Mouse (Mus musculus) liver, embryonic 12.5 days (tissue): ENCODE measurements at regions not wholly inside any gene's neighbourhood (a gene's known extent, or its start where the extent isn't known, plus 50 kb on each side); places are given as distances from the start of the nearest gene placed in this dataset.
"Not testable (repeated sequence)": the region's sequence is repeated elsewhere in the genome, so short reads cannot be mapped to it uniquely, and the experiment has no call there.

ENCODE experiments used
- ATAC-seq: fragments of 200-750 bp; cut with Nextera tagmentation; 2 replicates; pipeline ENCODE4 v1.8.0; 2017; ENCODE audit warnings: moderate number of reproducible peaks, mild to moderate bottlenecking, moderate library complexity
- H3K27ac ChIP-seq: fragments of 300-500 bp; sonication (generic); 2 replicates; pipeline ENCODE4 v1.5.1; 2016; ENCODE audit warnings: mild to moderate bottlenecking
- H3K27me3 ChIP-seq: fragments of 300-500 bp; sonication (generic); replicated peaks from 2 replicates; pipeline ENCODE4 v1.6.1; 2016; ENCODE audit warnings: mild to moderate bottlenecking, moderate library complexity
- H3K36me3 ChIP-seq: fragments of 300-500 bp; sonication (generic); 2 replicates; pipeline ENCODE4 v1.6.1; 2016; ENCODE audit warnings: mild to moderate bottlenecking, moderate library complexity
- H3K4me1 ChIP-seq: fragments of 300-500 bp; sonication (generic); 2 replicates; pipeline ENCODE4 v1.6.1; 2016
- H3K4me2 ChIP-seq: fragments of 300-500 bp; sonication (generic); 2 replicates; pipeline ENCODE4 v1.6.1; 2016; ENCODE audit warnings: mild to moderate bottlenecking, moderate library complexity
- H3K4me3 ChIP-seq: fragments of 300-500 bp; sonication (generic); 2 replicates; pipeline ENCODE4 v1.5.1; 2016; ENCODE audit warnings: mild to moderate bottlenecking, moderate library complexity
- H3K9ac ChIP-seq: fragments of 300-500 bp; sonication (generic); 2 replicates; pipeline ENCODE4 v1.6.1; 2016; ENCODE audit warnings: mild to moderate bottlenecking, moderate library complexity
- H3K9me3 ChIP-seq: fragments of 300-500 bp; sonication (generic); replicated peaks from 2 replicates; pipeline ENCODE4 v1.6.1; 2016; ENCODE audit warnings: mild to moderate bottlenecking, moderate library complexity
- WGBS: fragments of 180-500 bp; shearing (Covaris S2); methylation state at CpG from one replicate; pipeline ENCODE4 v1.1.7; 2016; ENCODE audit not compliant: insufficient replicate concordance; 5-methylcytosine and 5-hydroxymethylcytosine counted together

DNA sequence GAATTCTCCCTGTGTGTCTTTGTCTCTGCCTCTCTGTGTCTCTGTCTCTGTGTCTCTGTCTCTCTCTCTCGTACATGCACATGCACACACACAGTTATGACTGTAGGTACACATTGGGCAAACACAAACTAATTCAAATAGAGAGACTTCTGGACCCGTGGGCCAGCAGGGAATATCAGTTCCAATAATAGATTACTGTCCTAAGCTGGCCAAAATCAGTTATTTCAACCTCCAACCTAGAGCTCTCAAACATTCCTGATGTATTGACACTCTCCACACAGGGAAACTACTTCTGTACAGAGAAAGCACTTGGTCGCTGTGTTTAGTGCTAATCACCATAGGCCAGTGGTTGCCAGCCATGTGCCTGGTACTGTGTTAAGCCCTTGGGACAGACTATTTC, 203.7 kb upstream of the Nectin1 start:
- no peaks in the 10 kb centered on the region for H3K4me1 ChIP-seq
- 51% methylated on average over 3 of the region's 3 CpGs for WGBS
- no peaks in the 10 kb centered on the region for H3K9me3 ChIP-seq
- ATAC-seq, result no peak
- H3K4me2 ChIP-seq, result no peak overlapping the region
- H3K9ac ChIP-seq, result no peak overlapping the region
- H3K27ac ChIP-seq, result no peak overlapping the region
- 0 out of 2 replicates have a peak, but pooled peaks cover 3% of the 10 kb centered on the region for H3K27me3 ChIP-seq
- H3K36me3 ChIP-seq, result no peaks in the 10 kb centered on the region
- no peak overlapping the region for H3K4me3 ChIP-seq

DNA sequence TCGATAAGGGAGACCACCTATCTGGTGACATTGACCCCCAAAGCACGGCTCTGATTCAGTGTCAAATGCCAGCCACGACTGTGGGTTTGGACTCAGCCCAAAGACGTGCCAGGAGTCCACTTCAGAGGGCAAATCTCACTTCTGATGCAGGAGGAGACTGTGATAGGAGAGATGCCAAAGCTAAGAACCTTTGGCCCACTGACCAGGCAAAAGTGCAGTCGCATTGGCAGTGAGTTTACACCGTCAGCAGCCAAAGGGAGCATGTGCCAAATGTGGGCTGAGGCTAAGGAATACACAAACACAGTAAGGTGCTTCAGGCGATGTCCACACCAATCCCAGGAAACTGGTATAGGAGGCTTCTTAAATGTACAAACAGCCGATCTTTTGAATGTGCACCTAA, 202.6 kb upstream of the Nectin1 start:
- no peak overlapping the region for H3K27ac ChIP-seq
- no peak for ATAC-seq
- H3K27me3 ChIP-seq, result 0 out of 2 replicates have a peak, but pooled peaks cover 5% of the 10 kb centered on the region

DNA sequence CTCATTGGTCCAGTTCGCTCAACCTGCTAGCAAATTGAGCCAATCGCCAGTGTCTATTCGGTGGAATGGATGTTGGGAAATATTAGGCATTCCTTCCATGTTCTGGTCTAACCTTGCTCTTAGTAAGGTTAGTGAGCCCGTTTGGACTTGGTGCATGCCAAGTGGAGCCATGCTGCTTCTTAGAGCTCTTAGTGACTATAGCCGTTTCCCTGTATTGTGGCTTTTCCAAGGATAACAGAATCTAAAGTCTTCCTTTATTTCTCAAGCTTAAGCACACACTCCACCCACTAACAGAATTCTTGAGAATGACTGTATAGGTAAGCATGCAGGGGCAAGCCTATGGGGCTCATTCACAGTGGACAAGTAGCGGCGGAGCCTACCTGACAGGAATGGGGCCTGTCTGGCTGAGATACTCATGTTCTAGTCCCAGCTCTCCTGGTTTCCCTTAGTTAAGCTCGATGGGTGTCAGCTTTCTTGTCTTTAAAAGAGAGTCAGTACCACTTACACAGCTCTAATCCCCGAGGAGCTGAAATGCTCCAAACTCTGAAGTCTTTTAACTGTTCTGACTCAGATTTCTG, 201.6 kb upstream of the Nectin1 start:
- Histone ChIP-seq H3K4me1 (no peaks in the 10 kb centered on the region), H3K4me2 (no peak overlapping the region), H3K36me3 (no peaks in the 10 kb centered on the region), H3K4me3 (no peak overlapping the region), H3K9me3 (no peaks in the 10 kb centered on the region), H3K27ac (no peak overlapping the region), H3K27me3 (0 out of 2 replicates have a peak, but pooled peaks cover 5% of the 10 kb centered on the region), H3K9ac (no peak overlapping the region)
- 73% methylated on average over 9 of the region's 9 CpGs for WGBS
- no peak for ATAC-seq

More for the DNA sequence above, 202.6 kb upstream of the Nectin1 start:
- no peaks in the 10 kb centered on the region for H3K4me1 ChIP-seq
- H3K4me3 ChIP-seq, result no peak overlapping the region
- H3K9ac ChIP-seq, result no peak overlapping the region
- H3K4me2 ChIP-seq, result no peak overlapping the region
- no peaks in the 10 kb centered on the region for H3K36me3 ChIP-seq
- 68% methylated on average over 8 of the region's 8 CpGs for WGBS
- no peaks in the 10 kb centered on the region for H3K9me3 ChIP-seq

GRCm38 (mm10) chr9:43545081-43545565, 198.7 kb upstream of the Nectin1 start:
- Histone ChIP-seq H3K27ac (no peak overlapping the region), H3K27me3 (peaks cover 5% of the 10 kb centered on the region; the same call in 1 of the 2 replicates), H3K4me2 (no peak overlapping the region), H3K4me1 (no peaks in the 10 kb centered on the region), H3K36me3 (no peaks in the 10 kb centered on the region), H3K9me3 (no peaks in the 10 kb centered on the region), H3K9ac (no peak overlapping the region), H3K4me3 (no peak overlapping the region)
- WGBS, result 28% methylated on average over 15 of the region's 15 CpGs
- ATAC-seq, result no peak

- Histone ChIP-seq H3K36me3 (no peaks in the 10 kb centered on the region), H3K4me1 (no peaks in the 10 kb centered on the region), H3K9ac (no peak overlapping the region), H3K4me2 (no peak overlapping the region), H3K9me3 (no peaks in the 10 kb centered on the region), H3K27me3 (peaks cover 5% of the 10 kb centered on the region; the same call in 1 of the 2 replicates), H3K4me3 (no peak overlapping the region), H3K27ac (no peak overlapping the region)
- ATAC-seq, result no peak
- WGBS, result 40% methylated on average over 4 of the region's 4 CpGs
These were observed 194.9 kb upstream of the Nectin1 start for GRCm38 (mm10) chr9:43548883-43549282.

DNA sequence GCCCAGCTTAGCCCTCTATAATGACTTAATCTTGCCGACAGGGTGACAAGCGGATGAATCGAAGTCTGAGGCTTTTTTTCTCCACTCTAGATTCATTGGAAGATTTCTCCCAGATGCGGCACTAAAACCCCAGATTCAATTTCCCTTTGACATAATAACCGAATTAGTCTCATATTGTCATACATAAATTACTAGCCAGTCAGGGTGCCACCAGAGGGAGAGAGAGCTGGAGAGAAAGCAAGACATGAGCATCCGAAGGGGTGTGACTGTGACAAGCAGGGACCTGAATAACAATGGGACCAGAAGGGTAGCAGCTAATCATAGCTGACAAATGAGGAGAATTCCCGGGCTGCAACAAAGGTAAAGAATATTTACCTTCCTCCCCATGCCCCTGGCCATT, 194.5 kb upstream of the Nectin1 start:
- Histone ChIP-seq H3K4me3 (no peak overlapping the region), H3K4me2 (no peak overlapping the region), H3K27me3 (peaks cover 5% of the 10 kb centered on the region; the same call in 1 of the 2 replicates), H3K4me1 (no peaks in the 10 kb centered on the region), H3K9me3 (no peaks in the 10 kb centered on the region), H3K27ac (no peak overlapping the region), H3K9ac (no peak overlapping the region), H3K36me3 (no peaks in the 10 kb centered on the region)
- no peak for ATAC-seq
- WGBS, result 49% methylated on average over 7 of the region's 7 CpGs

GRCm38 (mm10) chr9:43552758-43553157, 191.0 kb upstream of the Nectin1 start:
- H3K4me3 ChIP-seq, ATAC-seq, H3K9ac ChIP-seq, H3K36me3 ChIP-seq, H3K4me2 ChIP-seq, H3K27me3 ChIP-seq, H3K27ac ChIP-seq, H3K4me1 ChIP-seq, H3K9me3 ChIP-seq: not testable (repeated sequence)
- WGBS, result 65% methylated on average over 1 of the region's 1 CpGs

DNA sequence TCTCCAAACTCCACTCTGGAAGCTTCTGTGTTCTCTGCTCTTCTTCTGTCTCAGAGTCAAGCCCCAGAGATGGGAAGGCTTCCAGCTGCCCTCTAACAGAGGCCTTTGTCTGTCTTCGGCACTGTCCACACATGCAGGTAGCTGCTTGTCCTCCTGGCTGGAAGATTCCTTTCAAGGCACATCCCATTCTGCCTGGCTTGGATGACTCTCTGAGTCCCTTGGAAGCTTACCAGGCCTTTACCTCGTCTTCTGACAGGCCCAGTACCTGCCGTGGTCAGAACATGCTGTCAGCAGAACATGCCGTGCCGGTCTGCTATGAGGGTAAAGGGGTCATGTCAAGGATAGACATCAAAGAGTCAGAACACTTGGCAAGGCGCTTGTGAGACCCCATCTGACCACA, 181.8 kb upstream of the Nectin1 start:
- ATAC-seq, result no peak
- Histone ChIP-seq H3K27me3 (no peaks in the 10 kb centered on the region), H3K9ac (no peak overlapping the region), H3K9me3 (no peaks in the 10 kb centered on the region), H3K27ac (no peak overlapping the region), H3K4me3 (no peak overlapping the region), H3K36me3 (no peaks in the 10 kb centered on the region), H3K4me2 (no peak overlapping the region), H3K4me1 (no peaks in the 10 kb centered on the region)
- WGBS, result 57% methylated on average over 6 of the region's 6 CpGs

DNA sequence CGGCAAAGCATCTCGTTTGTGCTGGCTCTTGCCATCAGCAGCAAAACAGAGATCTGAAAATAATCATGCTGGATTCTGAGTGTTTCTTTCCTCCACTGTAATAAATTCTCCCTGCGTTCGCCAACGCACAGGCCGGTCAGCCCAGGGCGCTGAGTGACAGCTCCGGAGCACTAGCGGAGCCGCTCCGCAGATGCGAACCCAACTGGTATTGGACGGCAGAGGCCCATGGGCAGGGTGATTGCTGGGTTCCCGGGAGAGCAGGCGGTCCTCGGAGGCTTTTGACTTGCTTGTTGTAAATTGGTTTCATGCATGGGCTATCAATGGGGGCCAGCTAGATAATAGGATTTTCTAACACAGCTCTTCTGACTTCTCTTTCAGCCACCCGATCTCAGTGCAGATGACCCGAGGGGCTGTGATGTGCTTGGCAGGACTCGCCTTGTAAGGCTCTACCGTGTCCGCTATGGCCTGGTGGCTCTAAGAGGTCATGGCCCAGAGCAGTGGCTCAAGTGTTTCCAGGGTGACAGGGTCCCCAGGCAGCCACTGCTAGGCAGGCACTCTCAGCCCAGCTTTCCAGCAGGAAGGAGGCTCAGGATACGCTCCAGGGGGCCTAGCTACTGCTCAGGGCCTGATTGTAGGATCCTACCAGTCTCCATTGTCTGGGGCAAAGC, 179.4 kb upstream of the Nectin1 start:
- no peak overlapping the region for H3K27ac ChIP-seq
- H3K9me3 ChIP-seq, result no peaks in the 10 kb centered on the region
- H3K27me3 ChIP-seq, result no peaks in the 10 kb centered on the region
- H3K4me2 ChIP-seq, result no peak overlapping the region
- 85% methylated on average over 22 of the region's 22 CpGs for WGBS
- no peak overlapping the region for H3K4me3 ChIP-seq
- H3K9ac ChIP-seq, result no peak overlapping the region
- ATAC-seq, result no peak
- H3K4me1 ChIP-seq, result no peaks in the 10 kb centered on the region
- no peaks in the 10 kb centered on the region for H3K36me3 ChIP-seq

GRCm38 (mm10) chr9:43568851-43569250, 174.9 kb upstream of the Nectin1 start:
- WGBS, result 35% methylated on average over 4 of the region's 4 CpGs
- Histone ChIP-seq H3K9me3 (no peaks in the 10 kb centered on the region), H3K4me2 (no peak overlapping the region), H3K4me3 (no peak overlapping the region), H3K36me3 (no peaks in the 10 kb centered on the region), H3K4me1 (no peaks in the 10 kb centered on the region), H3K27me3 (no peaks in the 10 kb centered on the region), H3K27ac (no peak overlapping the region), H3K9ac (no peak overlapping the region)
- ATAC-seq, result no peak

- no peak overlapping the region for H3K4me2 ChIP-seq
- no peaks in the 10 kb centered on the region for H3K4me1 ChIP-seq
- H3K36me3 ChIP-seq, result no peaks in the 10 kb centered on the region
- no peak for ATAC-seq
- no peak overlapping the region for H3K4me3 ChIP-seq
- no peak overlapping the region for H3K9ac ChIP-seq
- no peak overlapping the region for H3K27ac ChIP-seq
- WGBS, result 57% methylated on average over 6 of the region's 6 CpGs
- H3K27me3 ChIP-seq, result no peaks in the 10 kb centered on the region
- H3K9me3 ChIP-seq, result no peaks in the 10 kb centered on the region
These were observed 172.7 kb upstream of the Nectin1 start for GRCm38 (mm10) chr9:43571086-43571485.

DNA sequence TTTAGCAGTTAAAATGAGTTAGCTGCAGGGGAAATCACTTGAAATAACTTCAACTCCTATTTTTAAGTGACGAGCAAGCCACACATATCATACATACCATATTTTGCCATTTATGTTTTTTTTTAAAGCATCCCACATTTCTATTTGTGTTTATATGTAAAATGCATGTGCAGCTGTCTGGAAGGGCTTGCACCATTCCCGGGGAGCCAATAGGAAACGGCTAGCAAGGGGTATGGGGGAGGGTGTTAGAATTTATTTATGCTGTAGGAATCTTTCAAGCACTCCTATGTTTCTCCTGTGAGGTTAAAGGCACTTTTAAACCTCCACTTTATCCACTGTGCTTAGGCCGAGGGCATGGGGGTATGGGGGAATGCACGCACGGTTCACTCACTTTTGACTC, 168.1 kb upstream of the Nectin1 start:
- no peaks in the 10 kb centered on the region for H3K36me3 ChIP-seq
- H3K9me3 ChIP-seq, result no peaks in the 10 kb centered on the region
- no peak overlapping the region for H3K4me3 ChIP-seq
- 72% methylated on average over 6 of the region's 6 CpGs for WGBS
- H3K9ac ChIP-seq, result no peak overlapping the region
- H3K4me2 ChIP-seq, result no peak overlapping the region
- no peaks in the 10 kb centered on the region for H3K4me1 ChIP-seq
- ATAC-seq, result no peak
- no peaks in the 10 kb centered on the region for H3K27me3 ChIP-seq
- H3K27ac ChIP-seq, result no peak overlapping the region
